Mouse (Mus musculus) stomach, postnatal 0 days (tissue): ENCODE results near the gene Slc25a13. TPM values are rescaled to one million over a fixed set of nuclear protein-coding genes. Genes with fewer than 3 reads are reported as not detected.

Source experiments
- ATAC-seq: fragments of 200-750 bp; cut with Nextera tagmentation; 2 replicates; pipeline ENCODE4 v1.8.0; 2017; ENCODE audit not compliant: low FRiP score, low TSS enrichment
- DNase-seq: peaks from one replicate; pipeline ENCODE4 v3.0.0-alpha.2; 2016; ENCODE audit warnings: low spot score
- H3K27ac ChIP-seq: fragments of 300-500 bp; sonication (generic); replicated peaks from 2 replicates; pipeline ENCODE4 v1.5.1; 2014; ENCODE audit warnings: mild to moderate bottlenecking, control low read depth
- H3K27me3 ChIP-seq: fragments of 300-500 bp; sonication (generic); 2 replicates; pipeline ENCODE4 v1.6.1; 2014; ENCODE audit warnings: low read length; ENCODE audit not compliant: control insufficient read depth, insufficient read depth
- H3K36me3 ChIP-seq: fragments of 300-500 bp; sonication (generic); 2 replicates; pipeline ENCODE4 v1.6.1; 2014; ENCODE audit warnings: low read length, mixed read lengths; ENCODE audit not compliant: control insufficient read depth, insufficient read depth
- H3K4me1 ChIP-seq: fragments of 300-500 bp; sonication (generic); replicated peaks from 2 replicates; pipeline ENCODE4 v1.6.1; 2014; ENCODE audit warnings: antibody characterized with exemption; ENCODE audit not compliant: control insufficient read depth, insufficient read depth
- H3K4me2 ChIP-seq: fragments of 300-500 bp; sonication (generic); replicated peaks from 2 replicates; pipeline ENCODE4 v1.6.1; 2014; ENCODE audit warnings: low read depth, mild to moderate bottlenecking, control low read depth, moderate library complexity
- H3K4me3 ChIP-seq: fragments of 300-500 bp; sonication (generic); 2 replicates; pipeline ENCODE4 v1.5.1; 2014; ENCODE audit warnings: low read depth, low read length, control low read depth
- H3K9ac ChIP-seq: fragments of 300-500 bp; sonication (generic); 2 replicates; pipeline ENCODE4 v1.6.1; 2014; ENCODE audit warnings: mild to moderate bottlenecking, low read length, control low read depth, mixed read lengths
- H3K9me3 ChIP-seq: fragments of 300-500 bp; sonication (generic); 2 replicates; pipeline ENCODE4 v1.6.1; 2016; ENCODE audit warnings: low read length; ENCODE audit not compliant: control insufficient read depth
- CTCF ChIP-seq: IDR thresholded peaks from 2 replicates; pipeline ENCODE4 v1.5.1; 2016; ENCODE audit warnings: antibody characterized with exemption, low read depth, mild to moderate bottlenecking, moderate library complexity
- EP300 ChIP-seq: optimal IDR thresholded peaks from 2 replicates; pipeline ENCODE3; 2016; ENCODE audit warnings: antibody characterized with exemption
- WGBS: fragments of 180-500 bp; shearing (Covaris S2); extraction: QIAGEN DNeasy Blood & Tissue Kit; methylation state at CpG from one replicate; pipeline ENCODE4 v1.1.7; 2014; 5-methylcytosine and 5-hydroxymethylcytosine counted together
- polyA plus RNA-seq: library from polyadenylated mRNA; unstranded; fragments of >200 nt; fragmentation: Nextera tagmentation; extraction: Ambion mirVana; gene quantifications from 2 replicates; pipeline ENCODE4 v1.2.1, GENCODE M21; 2015

Gene Slc25a13
- polyA plus RNA-seq, 1 experiment from 2014 or later: 18.5 TPM

DNA sequence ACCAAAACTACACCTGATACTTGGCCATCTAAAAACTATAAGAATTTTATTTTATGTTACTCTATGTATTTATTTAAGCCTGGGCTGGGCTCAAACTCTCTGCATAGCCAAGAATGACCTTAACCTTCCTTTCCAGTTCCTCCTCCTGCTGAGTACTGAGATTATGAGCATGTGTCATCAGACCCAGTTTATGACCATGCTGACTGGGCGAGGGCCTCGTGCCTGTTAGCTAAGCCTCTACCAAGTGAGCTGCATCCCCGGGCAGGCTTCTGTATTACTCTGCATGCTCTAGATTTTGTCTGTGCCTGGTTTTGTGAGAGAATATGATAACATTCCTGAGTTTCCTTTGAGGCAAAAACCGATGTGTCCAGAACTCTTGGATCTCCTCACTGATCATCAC is 96.1 kb downstream of the Slc25a13 start:
- DNase-seq (no peak), ATAC-seq (peak; percentile 65; the same call in 1 of the 2 replicates)
- Histone ChIP-seq H3K27ac (no peak overlapping the region), H3K27me3 (no peaks in the 10 kb centered on the region), H3K9me3 (no peaks in the 10 kb centered on the region), H3K4me1 (no peaks in the 10 kb centered on the region), H3K4me2 (no peak overlapping the region), H3K4me3 (no peak overlapping the region), H3K9ac (no peak overlapping the region), H3K36me3 (no peaks in the 10 kb centered on the region)
- 79% methylated on average over 4 of the region's 4 CpGs for WGBS
- TF ChIP-seq CTCF: no peak
- TF ChIP-seq EP300: no peak

DNA sequence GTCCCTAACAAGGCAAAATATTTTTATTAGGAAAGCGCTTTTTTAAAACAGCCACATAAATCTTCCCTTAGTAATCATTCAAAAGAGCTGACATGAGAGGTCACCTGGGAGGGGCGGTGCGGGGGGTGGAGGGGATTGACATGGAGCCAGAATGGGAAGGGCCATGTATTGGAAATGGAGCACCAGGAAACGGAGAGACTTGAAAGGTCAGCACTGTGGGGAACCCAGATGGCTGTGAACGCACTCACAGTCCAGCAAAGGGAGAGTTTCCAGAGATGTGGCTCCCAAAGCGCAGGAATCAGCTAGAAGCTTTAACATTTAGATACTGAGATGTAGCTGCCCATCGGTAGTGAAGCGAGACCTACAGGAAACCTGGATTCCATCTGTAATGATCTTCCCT is 101.2 kb downstream of the Slc25a13 start:
- DNase-seq (no peak), ATAC-seq (no peak)
- Histone ChIP-seq H3K4me2 (no peak overlapping the region), H3K27ac (no peak overlapping the region), H3K4me1 (no peaks in the 10 kb centered on the region), H3K9me3 (no peaks in the 10 kb centered on the region), H3K27me3 (no peaks in the 10 kb centered on the region), H3K9ac (no peak overlapping the region), H3K36me3 (no peaks in the 10 kb centered on the region), H3K4me3 (no peak overlapping the region)
- TF ChIP-seq CTCF: no peak
- no peak for TF ChIP-seq EP300
- WGBS: 77% methylated on average over 8 of the region's 8 CpGs

GRCm38 (mm10) chr6:6113776-6114175 is 103.2 kb downstream of the Slc25a13 start:
- DNase-seq (no peak), ATAC-seq (no peak)
- whole genome bisulfite sequencing: 83% methylated on average over 7 of the region's 7 CpGs
- no peak overlapping the region for H3K4me3 ChIP-seq
- no peaks in the 10 kb centered on the region for H3K27me3 ChIP-seq
- no peaks in the 10 kb centered on the region for H3K4me1 ChIP-seq
- H3K27ac ChIP-seq: no peak overlapping the region
- H3K36me3 ChIP-seq: no peaks in the 10 kb centered on the region
- H3K9me3 ChIP-seq: no peaks in the 10 kb centered on the region
- H3K4me2 ChIP-seq: no peak overlapping the region
- no peak overlapping the region for H3K9ac ChIP-seq
- peak; percentile 31; the same call in 1 of the 2 replicates for TF ChIP-seq CTCF
- TF ChIP-seq EP300: no peak

- WGBS: 72% methylated on average over 10 of the region's 10 CpGs
- DNase-seq (no peak), ATAC-seq (no peak)
- Histone ChIP-seq H3K27me3 (no peaks in the 10 kb centered on the region), H3K4me2 (no peak overlapping the region), H3K9ac (no peak overlapping the region), H3K27ac (no peak overlapping the region), H3K4me3 (no peak overlapping the region), H3K9me3 (no peaks in the 10 kb centered on the region), H3K36me3 (no peaks in the 10 kb centered on the region), H3K4me1 (no peaks in the 10 kb centered on the region)
- TF ChIP-seq EP300 (no peak), CTCF (no peak)
Observed at GRCm38 (mm10) chr6:6112767-6113528, 104.0 kb downstream of the Slc25a13 start.

DNA sequence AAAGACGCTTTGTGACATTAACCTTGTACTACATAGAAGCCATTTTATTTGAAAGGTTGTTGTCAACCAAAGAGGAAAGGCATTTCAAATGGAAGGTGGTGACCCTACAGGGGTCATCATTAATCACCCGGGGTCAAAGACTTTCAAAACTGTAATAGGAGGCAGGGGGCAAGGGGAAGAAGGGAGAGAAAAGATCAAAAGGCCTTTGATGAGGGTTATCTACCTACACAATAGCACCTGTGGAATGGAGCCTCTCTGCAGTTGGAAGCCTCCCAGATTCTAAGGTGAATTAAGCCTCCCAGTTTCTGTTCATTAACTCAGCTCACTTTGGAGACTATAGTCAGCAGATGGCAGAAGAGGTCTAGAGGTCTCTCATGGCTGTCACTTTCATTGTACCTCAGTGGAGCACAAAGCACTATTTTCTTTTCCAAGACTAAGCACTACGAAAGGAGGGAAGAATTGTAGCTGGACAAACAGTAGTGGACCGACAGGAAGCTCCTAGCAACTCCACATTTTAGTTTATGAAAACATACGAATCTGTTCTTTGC is 109.5 kb downstream of the Slc25a13 start:
- Histone ChIP-seq H3K27me3 (no peaks in the 10 kb centered on the region), H3K27ac (no peak overlapping the region), H3K4me1 (no peaks in the 10 kb centered on the region), H3K4me3 (no peak overlapping the region), H3K36me3 (no peaks in the 10 kb centered on the region), H3K9ac (no peak overlapping the region), H3K4me2 (no peak overlapping the region), H3K9me3 (no peaks in the 10 kb centered on the region)
- ATAC-seq (no peak), DNase-seq (peak; percentile 4)
- 54% methylated on average over 5 of the region's 5 CpGs for WGBS
- TF ChIP-seq CTCF (peak; percentile 49), EP300 (no peak)

GRCm38 (mm10) chr6:6105586-6105985 is 111.4 kb downstream of the Slc25a13 start:
- DNase-seq: no peak
- no peaks in the 10 kb centered on the region for H3K4me1 ChIP-seq
- WGBS: 91% methylated on average over 9 of the region's 9 CpGs

More at GRCm38 (mm10) chr6:6105586-6105985, 111.4 kb downstream of the Slc25a13 start:
- Histone ChIP-seq H3K9ac (no peak overlapping the region), H3K4me2 (no peak overlapping the region), H3K9me3 (no peaks in the 10 kb centered on the region), H3K4me3 (no peak overlapping the region), H3K27me3 (no peaks in the 10 kb centered on the region), H3K27ac (no peak overlapping the region), H3K36me3 (no peaks in the 10 kb centered on the region)
- ATAC-seq: no peak
- TF ChIP-seq CTCF: no peak
- no peak for TF ChIP-seq EP300
